Mouse (Mus musculus) heart, adult 2 months (tissue): ENCODE results near the gene Hdgf. TPM values are rescaled to one million over a fixed set of nuclear protein-coding genes. Genes with fewer than 3 reads are reported as not detected.

Experiments used
- DNase-seq, 2 experiments: peaks; one replicate each; pipeline ENCODE4 v3.0.0; 2021
- H3K27ac ChIP-seq: fragments of 200-600 bp; 2 replicates; pipeline ENCODE4 v1.8.1; 2022
- H3K27me3 ChIP-seq: fragments of 200-500 bp; 2 replicates; pipeline ENCODE4 v1.6.1; 2012; ENCODE audit warnings: mild to moderate bottlenecking, low read length, inconsistent platforms, mixed read lengths; ENCODE audit not compliant: control insufficient read depth, insufficient read depth
- H3K36me3 ChIP-seq: fragments of 200-500 bp; 2 replicates; pipeline ENCODE4 v1.6.1; 2012; ENCODE audit warnings: low read length, inconsistent platforms; ENCODE audit not compliant: control insufficient read depth, insufficient read depth
- H3K4me1 ChIP-seq: fragments of 200-500 bp; 2 replicates; pipeline ENCODE4 v1.6.1; 2011; ENCODE audit warnings: low read length; ENCODE audit not compliant: control insufficient read depth, insufficient read depth
- H3K4me3 ChIP-seq: fragments of 200-600 bp; 2 replicates; pipeline ENCODE4 v1.8.1; 2022
- H3K79me2 ChIP-seq: fragments of 200-500 bp; replicated peaks from 2 replicates; pipeline ENCODE4 v1.6.1; 2012; ENCODE audit warnings: mild to moderate bottlenecking, inconsistent platforms, low read length, moderate library complexity, mixed read lengths; ENCODE audit not compliant: control insufficient read depth, insufficient read depth
- H3K9ac ChIP-seq: fragments of 200-500 bp; 2 replicates; pipeline ENCODE4 v1.6.1; 2012; ENCODE audit warnings: low read depth, mild to moderate bottlenecking, control low read depth, inconsistent platforms, low read length, mixed read lengths
- CTCF ChIP-seq: fragments of 200-600 bp; IDR thresholded peaks from 2 replicates; pipeline ENCODE4 v1.8.1; 2022; ENCODE audit warnings: antibody characterized with exemption, mild to moderate bottlenecking, moderate library complexity
- EP300 ChIP-seq: fragments of 200-500 bp; IDR thresholded peaks from 2 replicates; pipeline ENCODE4 v1.6.1; 2011; ENCODE audit warnings: low read depth, low read length, control low read depth; ENCODE audit not compliant: insufficient read depth
- POLR2A ChIP-seq: fragments of 200-500 bp; IDR thresholded peaks from 2 replicates; pipeline ENCODE4 v1.6.1; 2011; ENCODE audit warnings: mild to moderate bottlenecking, low read depth, low read length, control low read depth; ENCODE audit not compliant: insufficient read depth
- WGBS: fragments of 180-500 bp; shearing (Covaris S2); methylation state at CpG from one replicate; pipeline ENCODE4 v1.1.7; 2018; 5-methylcytosine and 5-hydroxymethylcytosine counted together
- intact Hi-C: fragments of 180-260 bp; cut with DNase I; formaldehyde crosslinking; loops from one replicate; pipeline ENCODE4 v1.15.1; 2025
- polyA plus RNA-seq: library from polyadenylated mRNA; depleted of rRNA; stranded (reverse); fragments of >200 nt; gene quantifications from 2 replicates; pipeline ENCODE4 v1.2.3, GENCODE M21; 2012
- total RNA-seq, 2 experiments: library from RNA; stranded (reverse); gene quantifications; 2 replicates each; pipeline ENCODE4 v1.2.3; 2021

Gene Hdgf
- total and polyA plus RNA-seq, 3 experiments: 61.6 to 125 (median 106) TPM

DNA sequence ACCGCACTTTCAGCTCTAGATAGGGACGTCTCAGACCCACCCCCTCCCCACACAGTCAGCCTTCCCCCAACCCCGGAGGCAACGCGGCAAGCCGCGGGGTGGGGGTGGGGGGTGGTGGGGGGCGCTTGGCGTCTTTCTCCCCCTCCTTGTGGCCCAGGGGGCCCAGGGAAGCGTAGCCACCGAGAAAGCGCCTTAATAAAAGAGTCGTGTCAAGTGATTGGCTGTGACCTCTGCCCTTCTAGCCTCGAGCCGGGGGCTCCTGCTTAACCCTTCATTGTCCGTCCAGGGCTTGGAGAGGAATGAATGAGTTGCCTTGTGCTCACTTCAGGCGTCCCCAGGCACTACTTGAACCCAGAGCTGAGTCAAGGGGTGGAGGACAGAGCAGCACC, 41.7 kb downstream of the Hdgf start:
- H3K36me3 ChIP-seq: no peaks in the 10 kb centered on the region
- H3K4me1 ChIP-seq: peaks cover 5% of the 10 kb centered on the region
- no peak for TF ChIP-seq CTCF
- no peak for TF ChIP-seq POLR2A
- no peak for TF ChIP-seq EP300
- no peak overlapping the region for H3K4me3 ChIP-seq
- H3K27ac ChIP-seq: no peak overlapping the region
- H3K27me3 ChIP-seq: peaks cover 10% of the 10 kb centered on the region
- 2% methylated on average over 17 of the region's 17 CpGs for WGBS
- no peak overlapping the region for H3K9ac ChIP-seq
- no peak for DNase-seq
- intact Hi-C loops: no loop called here
- H3K79me2 ChIP-seq: no peaks in the 10 kb centered on the region

GRCm38 (mm10) chr3:87948378-87949265, 42.5 kb downstream of the Hdgf start, which contains the start of gene Crabp2:
Crabp2 (plus strand) TSS chr3:87948666.
- 5% methylated on average over 35 of the region's 35 CpGs for WGBS
- no peaks in the 10 kb centered on the region for H3K79me2 ChIP-seq
- H3K9ac ChIP-seq: no peak within 1 kb of the TSS
- H3K27me3 ChIP-seq: peaks cover 10% of the 10 kb centered on the region
- peaks cover 5% of the 10 kb centered on the region for H3K4me1 ChIP-seq
- H3K4me3 ChIP-seq: no peak within 1 kb of the TSS
- intact Hi-C loops: no loop called here
- no peak for DNase-seq
- TF ChIP-seq EP300 (no peak), CTCF (no peak), POLR2A (no peak)
- H3K36me3 ChIP-seq: no peaks in the 10 kb centered on the region
- no peak within 1 kb of the TSS for H3K27ac ChIP-seq

GRCm38 (mm10) chr3:87949266-87949954, 43.3 kb downstream of the Hdgf start:
- peaks cover 5% of the 10 kb centered on the region for H3K4me1 ChIP-seq
- no peak overlapping the region for H3K9ac ChIP-seq
- peaks cover 10% of the 10 kb centered on the region for H3K27me3 ChIP-seq
- intact Hi-C loops: no loop called here
- DNase-seq: no peak
- H3K27ac ChIP-seq: no peak overlapping the region
- H3K4me3 ChIP-seq: no peak overlapping the region
- no peaks in the 10 kb centered on the region for H3K36me3 ChIP-seq
- H3K79me2 ChIP-seq: no peaks in the 10 kb centered on the region
- 27% methylated on average over 16 of the region's 16 CpGs for WGBS
- TF ChIP-seq POLR2A (no peak), CTCF (no peak)

GRCm38 (mm10) chr3:87949955-87950515, 43.9 kb downstream of the Hdgf start:
- no peak overlapping the region for H3K4me3 ChIP-seq
- WGBS: 43% methylated on average over 13 of the region's 13 CpGs
- intact Hi-C loops: no loop called here
- peaks cover 2% of the 10 kb centered on the region for H3K4me1 ChIP-seq
- no peaks in the 10 kb centered on the region for H3K79me2 ChIP-seq
- TF ChIP-seq EP300 (no peak), POLR2A (no peak), CTCF (no peak)
- no peak overlapping the region for H3K9ac ChIP-seq
- peaks cover 10% of the 10 kb centered on the region for H3K27me3 ChIP-seq
- DNase-seq: no peak
- H3K27ac ChIP-seq: no peak overlapping the region
- no peaks in the 10 kb centered on the region for H3K36me3 ChIP-seq

- DNase-seq: no peak
- Histone ChIP-seq H3K27me3 (peaks cover 10% of the 10 kb centered on the region), H3K36me3 (no peaks in the 10 kb centered on the region), H3K27ac (no peak overlapping the region), H3K4me1 (peaks cover 1% of the 10 kb centered on the region), H3K4me3 (no peak overlapping the region), H3K79me2 (no peaks in the 10 kb centered on the region), H3K9ac (no peak overlapping the region)
- TF ChIP-seq POLR2A: no peak
- TF ChIP-seq CTCF: no peak
- no peak for TF ChIP-seq EP300
- WGBS: 15% methylated on average over 12 of the region's 12 CpGs
- intact Hi-C loops: no loop called here
Observed at GRCm38 (mm10) chr3:87951946-87952345, 45.8 kb downstream of the Hdgf start.

DNA sequence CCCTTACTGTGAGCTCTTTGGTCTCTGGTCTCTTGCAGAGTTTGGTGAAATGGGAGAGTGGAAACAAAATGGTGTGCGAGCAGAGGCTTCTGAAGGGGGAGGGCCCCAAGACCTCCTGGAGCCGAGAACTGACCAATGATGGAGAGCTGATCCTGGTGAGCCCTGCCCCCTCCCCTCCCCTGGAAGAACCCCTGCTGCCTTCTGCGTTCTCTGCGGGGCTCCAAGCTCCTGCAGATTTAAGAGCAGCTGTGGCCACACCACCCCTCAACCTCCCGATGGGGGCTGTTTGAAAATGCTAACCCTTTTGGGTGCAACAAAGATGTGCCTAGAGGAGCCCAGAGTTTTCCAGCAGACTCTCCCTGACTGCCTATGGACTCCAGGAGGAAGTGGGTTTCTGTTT, 46.3 kb downstream of the Hdgf start:
- Histone ChIP-seq H3K4me3 (no peak overlapping the region), H3K9ac (no peak overlapping the region), H3K79me2 (no peaks in the 10 kb centered on the region), H3K27me3 (peaks cover 8% of the 10 kb centered on the region), H3K27ac (no peak overlapping the region), H3K4me1 (peaks cover 1% of the 10 kb centered on the region), H3K36me3 (no peaks in the 10 kb centered on the region)
- intact Hi-C loops: no loop called here
- no peak for TF ChIP-seq POLR2A
- TF ChIP-seq EP300: no peak
- no peak for TF ChIP-seq CTCF
- WGBS: 2% methylated on average over 5 of the region's 5 CpGs
- no peak for DNase-seq
